Mouse (Mus musculus) spleen, embryonic (tissue): ENCODE measurements around the gene Rsph3b.
"Not testable (repeated sequence)": the region's sequence is repeated elsewhere in the genome, so short reads cannot be mapped to it uniquely, and the experiment has no call there.

ENCODE experiments used
- CTCF ChIA-PET: fragments of 350-600 bp; sonication (Branson Sonifier 250); formaldehyde crosslinking; loops from one replicate; lab custom pipeline; 2022; lab: Charles Lee

The Rsph3b gene

GRCm38 (mm10) chr17:6958881-6959280, 10.4 kb upstream of the Rsph3b start:
- CTCF ChIA-PET, result not testable (repeated sequence)

GRCm38 (mm10) chr17:6948769-6949228, 317 bp upstream of the Rsph3b start:
- CTCF ChIA-PET, result not testable (repeated sequence)

GRCm38 (mm10) chr17:6947637-6947983, 872 bp downstream of the Rsph3b start:
- CTCF ChIA-PET, result not testable (repeated sequence)

DNA sequence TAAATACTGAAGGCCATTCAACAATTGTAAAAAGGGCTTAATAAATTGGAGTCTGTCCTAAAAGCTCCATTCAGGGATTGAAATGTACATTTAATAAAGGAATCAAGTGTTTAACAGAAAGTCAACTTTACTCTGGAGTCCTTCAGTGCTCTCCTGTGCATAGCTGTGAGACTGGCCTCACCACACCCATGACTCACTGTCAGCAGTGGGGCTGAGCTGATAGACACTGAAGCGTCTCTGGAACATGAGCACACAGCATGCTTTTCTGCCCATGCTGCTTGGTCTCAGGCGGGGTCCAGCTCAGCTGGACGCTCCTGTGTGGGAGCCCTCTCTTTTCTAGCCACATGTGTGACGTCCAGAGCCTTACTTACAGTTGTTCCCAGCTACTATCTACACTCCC, 5.9 kb downstream of the Rsph3b start:
- CTCF ChIA-PET, result not testable (repeated sequence)

DNA sequence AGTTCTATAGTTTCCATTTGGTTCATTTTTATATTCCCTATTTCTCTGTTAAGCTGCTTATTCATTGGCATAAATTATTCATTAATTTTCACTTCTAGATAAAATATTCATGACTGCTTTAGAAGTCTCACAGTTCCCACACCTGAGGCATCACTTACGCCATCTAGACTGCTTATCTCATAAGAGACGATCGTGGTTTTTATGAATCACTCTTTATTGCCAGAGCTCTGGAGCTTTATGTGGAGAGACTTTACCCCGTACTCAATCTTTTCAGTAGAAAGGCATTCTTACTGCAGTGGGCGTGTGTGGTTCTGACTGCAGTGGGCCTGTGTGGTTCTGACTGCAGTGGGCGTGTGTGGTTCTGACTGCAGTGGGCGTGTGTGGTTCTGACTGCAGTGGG, 16.9 kb downstream of the Rsph3b start:
- CTCF ChIA-PET, result not testable (repeated sequence)

- CTCF ChIA-PET, result not testable (repeated sequence)
Observed at GRCm38 (mm10) chr17:6920351-6920894, 28.1 kb downstream of the Rsph3b start.

DNA sequence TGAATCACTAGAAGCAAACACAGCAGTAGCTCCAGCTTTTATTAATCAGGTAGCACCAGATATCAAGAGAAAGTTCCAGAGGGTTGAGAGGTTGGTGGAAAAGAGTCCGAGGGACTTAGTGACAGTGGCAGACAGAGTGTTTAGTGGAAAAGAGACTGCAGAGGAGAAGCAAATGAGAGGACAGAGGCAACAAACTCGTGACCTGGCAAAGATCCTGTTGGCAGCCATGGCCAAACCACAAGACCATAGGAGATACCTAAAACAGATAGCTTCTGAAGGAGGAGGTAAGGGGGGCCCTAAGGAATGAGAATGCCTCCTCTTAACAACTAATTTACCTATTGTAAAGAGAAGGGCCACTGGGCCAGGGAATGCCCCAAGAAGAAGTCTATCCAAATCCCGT, 29.1 kb downstream of the Rsph3b start:
- CTCF ChIA-PET, result not testable (repeated sequence)

DNA sequence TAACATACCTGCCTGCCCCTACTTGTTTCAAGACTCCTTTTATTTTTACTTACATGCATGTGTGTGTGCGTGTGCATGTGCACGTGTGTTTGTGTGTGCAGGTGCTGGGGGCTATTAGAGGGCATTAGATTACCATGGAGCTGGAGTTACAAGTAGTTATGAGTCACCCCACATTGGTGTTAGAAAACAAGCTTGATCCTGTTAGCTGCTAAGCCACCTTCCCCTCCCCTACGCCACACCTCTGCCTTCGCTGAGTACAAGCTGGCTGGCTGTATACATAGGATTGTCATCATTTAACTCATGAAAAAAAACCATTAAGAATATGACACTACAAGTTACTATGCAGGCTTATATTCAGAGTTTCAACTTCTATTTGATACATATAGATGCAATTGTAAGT, 33.2 kb downstream of the Rsph3b start:
- CTCF ChIA-PET, result not testable (repeated sequence)

- CTCF ChIA-PET, result not testable (repeated sequence)
Observed at GRCm38 (mm10) chr17:6914066-6914465, 34.4 kb downstream of the Rsph3b start.

- CTCF ChIA-PET, result not testable (repeated sequence)
Observed at GRCm38 (mm10) chr17:6900361-6900760, 48.1 kb downstream of the Rsph3b start.

GRCm38 (mm10) chr17:6897996-6898562, 50.4 kb downstream of the Rsph3b start:
- CTCF ChIA-PET, result interaction anchor here (0.6 kb wide), 1 partner anchor 1412 kb away, joined by 3 read pairs; no protein-coding TSS in a partner anchor

- CTCF ChIA-PET, result interaction anchor here (0.7 kb wide), 2 partner anchors 10 to 123 kb away, joined by 3 to 4 read pairs; no protein-coding TSS in a partner anchor
Observed at GRCm38 (mm10) chr17:6896756-6897155, 51.7 kb downstream of the Rsph3b start.

- CTCF ChIA-PET, result no interaction called here
Observed at GRCm38 (mm10) chr17:6893332-6893731, 55.1 kb downstream of the Rsph3b start.

DNA sequence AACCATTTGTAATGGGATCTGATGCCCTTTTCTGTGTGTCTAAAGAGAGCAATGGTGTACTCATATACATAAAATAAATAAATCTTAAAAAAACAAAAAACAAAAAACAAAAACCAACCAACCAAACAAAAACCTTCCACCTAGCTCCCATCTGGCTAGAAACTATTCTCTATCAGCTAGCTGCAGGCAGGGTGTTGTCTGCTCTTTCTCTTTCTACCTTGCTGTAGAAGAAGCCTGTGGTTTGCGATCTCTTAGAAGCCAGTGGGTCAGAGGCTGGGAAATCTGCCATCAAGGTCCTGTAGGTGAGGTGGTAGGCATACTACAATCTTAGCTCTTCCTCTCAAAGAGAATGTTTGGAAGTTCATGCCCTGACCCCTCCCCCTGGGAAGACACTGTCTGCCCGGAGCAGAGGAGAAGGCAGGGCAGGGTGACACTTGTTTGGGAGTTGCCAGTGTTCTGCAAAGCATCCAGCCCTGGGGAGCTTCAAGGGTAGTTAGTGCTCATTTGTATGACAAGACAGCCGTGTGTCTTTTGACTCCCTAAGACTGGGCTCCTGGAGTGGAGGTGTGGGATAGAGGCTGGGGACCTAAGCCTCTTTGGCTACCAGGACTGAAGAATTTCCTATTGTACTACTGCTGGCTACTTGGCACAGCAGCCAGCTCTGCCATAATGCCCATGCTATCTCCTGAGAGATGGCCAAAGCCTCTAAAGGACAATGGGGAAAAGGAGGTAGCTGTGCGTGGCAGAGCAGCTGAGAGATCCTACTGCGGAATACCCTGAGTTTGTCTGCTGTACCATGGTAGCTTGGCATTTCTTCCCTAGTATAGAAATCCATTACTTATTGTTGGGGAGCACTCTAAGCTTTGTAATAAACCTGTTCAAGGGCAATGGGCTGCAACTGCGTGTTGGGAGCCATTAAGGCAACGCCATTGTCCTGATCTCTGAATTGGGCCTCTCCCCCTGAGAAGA, 56.2 kb downstream of the Rsph3b start:
- CTCF ChIA-PET, result no interaction called here

- CTCF ChIA-PET, result interaction anchor here (0.7 kb wide), 1 partner anchor 52 kb away, joined by 6 read pairs; no protein-coding TSS in a partner anchor
Observed at GRCm38 (mm10) chr17:6886445-6886844, 62.0 kb downstream of the Rsph3b start.

DNA sequence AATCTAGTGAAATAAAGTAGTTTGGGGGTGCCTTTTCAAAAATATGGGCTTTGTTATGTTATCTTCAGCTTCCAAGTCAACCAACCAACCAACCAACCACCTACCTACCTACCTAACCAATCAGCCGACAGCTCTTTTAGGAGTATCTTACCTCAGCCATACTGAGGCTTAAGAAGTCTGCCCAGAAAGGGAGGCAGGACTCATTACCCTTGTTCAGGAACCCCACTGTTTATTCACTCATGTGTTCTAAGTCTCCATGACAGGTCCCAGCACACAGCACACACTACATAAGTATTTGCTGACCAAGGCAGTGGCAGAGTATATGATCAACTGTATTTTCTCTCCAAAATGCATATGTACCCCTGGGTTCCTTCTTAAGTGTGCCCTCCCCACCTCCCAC, 64.0 kb downstream of the Rsph3b start:
- CTCF ChIA-PET, result no interaction called here

- CTCF ChIA-PET, result no interaction called here
Observed at GRCm38 (mm10) chr17:6881306-6881705, 67.2 kb downstream of the Rsph3b start.

DNA sequence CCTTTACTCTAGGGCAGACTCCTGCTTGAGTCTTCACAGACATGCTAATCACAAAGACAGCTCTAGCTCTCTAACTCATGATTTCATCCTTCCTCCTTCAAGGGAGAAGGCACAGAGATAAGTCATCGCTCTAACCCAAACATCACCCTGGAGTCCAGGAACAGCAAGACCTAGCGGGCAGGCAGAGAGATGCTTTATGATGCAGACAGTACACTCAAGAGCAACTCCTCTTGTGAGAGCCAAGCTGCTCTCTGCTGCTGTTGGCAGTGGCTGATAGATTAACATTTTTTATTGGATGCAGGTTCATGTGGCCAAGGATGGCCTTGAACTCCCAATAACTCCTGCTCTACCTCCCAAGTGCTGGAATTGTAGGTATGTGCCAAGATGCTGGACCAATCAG, 77.1 kb downstream of the Rsph3b start:
- CTCF ChIA-PET, result no interaction called here

DNA sequence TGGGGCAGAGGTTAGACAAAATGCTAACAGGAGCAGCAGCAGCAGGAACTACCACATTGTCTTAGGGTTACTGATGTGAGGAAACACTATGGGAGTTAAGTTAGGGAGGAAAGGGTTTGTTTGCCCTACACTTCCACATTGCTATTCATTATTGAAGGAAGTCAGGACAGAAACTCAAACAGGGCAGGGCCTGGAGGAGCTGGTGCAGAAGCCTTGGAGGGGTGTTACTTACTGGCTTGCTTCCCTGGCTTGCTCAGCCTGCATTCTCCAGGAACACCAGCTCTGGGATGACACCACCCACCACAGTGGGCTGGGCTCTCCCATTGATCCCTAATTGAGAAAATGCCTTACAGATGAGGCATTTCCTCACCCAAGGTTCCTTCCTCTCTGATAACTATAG, 79.7 kb downstream of the Rsph3b start:
- CTCF ChIA-PET, result no interaction called here

DNA sequence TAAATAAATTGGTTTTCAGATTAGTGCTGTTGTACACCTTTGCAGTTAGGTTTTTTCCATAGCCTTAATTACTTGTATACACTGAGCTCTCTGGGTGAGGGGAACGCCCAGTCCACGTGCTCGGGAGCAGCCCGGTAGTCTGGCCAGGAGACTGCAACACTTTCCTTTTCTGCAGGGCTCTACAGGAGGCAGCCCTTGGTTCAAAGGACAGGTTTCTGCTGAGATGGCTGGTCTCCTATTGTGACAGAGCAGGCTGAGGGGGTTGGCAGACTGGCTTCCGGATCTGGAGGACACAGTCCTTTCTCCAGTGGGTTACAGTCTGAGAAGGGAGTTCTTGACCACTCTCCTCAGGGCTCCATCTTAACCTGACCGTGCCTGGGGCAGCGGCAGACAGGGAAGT, 80.7 kb downstream of the Rsph3b start:
- CTCF ChIA-PET, result no interaction called here

DNA sequence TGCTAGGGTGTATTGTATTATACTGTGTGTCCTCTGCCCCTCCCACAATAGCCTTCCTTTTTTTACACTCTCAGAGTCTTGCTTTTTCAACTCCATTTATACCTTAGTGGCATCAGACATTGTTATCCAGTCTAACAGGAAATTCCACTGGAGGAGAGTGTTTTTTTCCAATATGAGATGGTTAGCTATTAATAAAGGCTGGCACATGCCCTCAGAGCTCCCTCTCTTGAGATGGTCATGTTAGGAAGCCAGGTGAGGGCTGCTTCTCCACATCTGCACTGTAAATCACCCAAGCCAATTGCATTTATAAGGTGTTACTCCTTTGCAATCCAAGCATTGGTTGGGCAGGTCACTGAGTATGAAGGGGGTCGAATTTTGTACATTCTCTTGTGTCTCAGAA, 81.9 kb downstream of the Rsph3b start:
- CTCF ChIA-PET, result no interaction called here

GRCm38 (mm10) chr17:6865580-6865979, 82.9 kb downstream of the Rsph3b start:
- CTCF ChIA-PET, result interaction anchor here (0.6 kb wide), 1 partner anchor 115 kb away, joined by 4 read pairs; no protein-coding TSS in a partner anchor
